Mouse (Mus musculus): ENCODE results near the gene Hyal2.

GRCm38 (mm10) chr9:107569270-107569669 lies 1.5 kb downstream of the Hyal2 start:
- TF ChIP-seq CTCF (IDR thresholded peaks at IDR 0.05; ENCODE audit: low read depth): no peak
- peak; percentile 13; the same call in 1 of the 2 replicates for TF ChIP-seq EP300 (IDR thresholded peaks at IDR 0.05; ENCODE audit: low read depth)

All from liver, postnatal 0 days (tissue).